Mouse (Mus musculus): Measurements from ENCODE around the gene Gm20503.
A peak's percentile ranks its signal among the peaks of the same experiment; 100 is the strongest.

Gene Gm20503

GRCm38 (mm10) chr4:59007016-59007415 is 4.0 kb downstream of the Gm20503 start:
- DNase-seq (ENCODE audit: low spot score in 2 of 2) = no peak

- no peak for DNase-seq (ENCODE audit: low spot score in 2 of 2)
Measured at GRCm38 (mm10) chr4:59007974-59008373, 5.0 kb downstream of the Gm20503 start.

DNA sequence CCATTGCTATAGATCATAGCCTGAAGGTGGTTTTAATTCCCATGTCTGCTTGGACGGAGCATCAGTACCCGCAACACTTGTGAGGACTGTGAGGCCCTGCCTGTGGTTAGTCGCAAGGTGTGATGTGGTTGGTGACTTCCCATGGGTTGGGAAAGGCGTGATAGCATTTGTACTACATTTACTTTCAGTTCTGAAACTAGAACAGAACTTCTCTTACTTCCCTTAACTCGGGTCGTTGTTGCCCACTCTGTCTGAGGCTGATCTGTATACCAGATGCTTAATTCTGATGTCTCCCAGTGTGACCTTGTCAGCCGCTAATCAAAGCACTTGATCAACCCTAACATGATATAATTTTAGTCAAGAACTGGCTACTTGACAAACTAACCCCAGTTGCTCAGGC is 6.2 kb downstream of the Gm20503 start:
- DNase-seq (ENCODE audit: low spot score in 2 of 2) = no peak

GRCm38 (mm10) chr4:59009696-59010095 is 6.7 kb downstream of the Gm20503 start:
- DNase-seq (ENCODE audit: low spot score in 2 of 2) = no peak

- DNase-seq (ENCODE audit: low spot score in 2 of 2) = no peak
Measured at GRCm38 (mm10) chr4:59011446-59011845, 8.4 kb downstream of the Gm20503 start.

- no peak for DNase-seq (ENCODE audit: low spot score in 2 of 2)
Measured at GRCm38 (mm10) chr4:59015181-59015580, 12.2 kb downstream of the Gm20503 start.

GRCm38 (mm10) chr4:59016922-59017321 is 13.9 kb downstream of the Gm20503 start:
- DNase-seq (ENCODE audit: low spot score in 2 of 2) = no peak

GRCm38 (mm10) chr4:59034325-59034917 is 31.4 kb downstream of the Gm20503 start:
- DNase-seq (ENCODE audit: low spot score in 2 of 2) = no peak

GRCm38 (mm10) chr4:59034918-59035785 is 32.1 kb downstream of the Gm20503 start, which contains the start of gene Gng10:
Gene Gng10 (plus strand): TSS chr4:59035088.
- peak; percentile 72 to 75 for DNase-seq (ENCODE audit: low spot score in 2 of 2)

GRCm38 (mm10) chr4:59035786-59036350 is 32.9 kb downstream of the Gm20503 start:
- DNase-seq (ENCODE audit: low spot score in 2 of 2) = peak in 1 of 2 experiments; percentile 20

GRCm38 (mm10) chr4:59036490-59037127 is 33.6 kb downstream of the Gm20503 start:
- peak; percentile 67 to 71 for DNase-seq (ENCODE audit: low spot score in 2 of 2)

DNA sequence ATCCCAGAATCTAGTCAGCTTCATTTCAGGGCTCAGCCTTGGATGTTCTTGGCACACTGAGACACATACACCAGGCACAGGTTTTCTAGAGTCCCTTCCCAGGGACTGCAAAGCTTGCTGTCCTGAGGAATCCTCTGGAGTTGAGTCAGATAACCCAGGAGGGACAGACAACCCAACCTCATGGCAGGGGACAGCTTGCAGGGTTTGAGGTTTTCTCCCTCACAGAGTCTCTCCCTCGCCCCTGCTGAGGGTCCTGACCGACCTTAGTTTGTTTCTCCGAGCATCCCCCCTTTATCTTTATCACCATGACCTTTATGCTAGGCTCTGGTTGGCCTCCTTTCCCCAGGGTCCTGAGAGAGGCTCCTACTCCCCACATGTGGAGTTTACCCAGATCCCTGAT is 34.5 kb downstream of the Gm20503 start:
- DNase-seq (ENCODE audit: low spot score in 2 of 2) = no peak

DNA sequence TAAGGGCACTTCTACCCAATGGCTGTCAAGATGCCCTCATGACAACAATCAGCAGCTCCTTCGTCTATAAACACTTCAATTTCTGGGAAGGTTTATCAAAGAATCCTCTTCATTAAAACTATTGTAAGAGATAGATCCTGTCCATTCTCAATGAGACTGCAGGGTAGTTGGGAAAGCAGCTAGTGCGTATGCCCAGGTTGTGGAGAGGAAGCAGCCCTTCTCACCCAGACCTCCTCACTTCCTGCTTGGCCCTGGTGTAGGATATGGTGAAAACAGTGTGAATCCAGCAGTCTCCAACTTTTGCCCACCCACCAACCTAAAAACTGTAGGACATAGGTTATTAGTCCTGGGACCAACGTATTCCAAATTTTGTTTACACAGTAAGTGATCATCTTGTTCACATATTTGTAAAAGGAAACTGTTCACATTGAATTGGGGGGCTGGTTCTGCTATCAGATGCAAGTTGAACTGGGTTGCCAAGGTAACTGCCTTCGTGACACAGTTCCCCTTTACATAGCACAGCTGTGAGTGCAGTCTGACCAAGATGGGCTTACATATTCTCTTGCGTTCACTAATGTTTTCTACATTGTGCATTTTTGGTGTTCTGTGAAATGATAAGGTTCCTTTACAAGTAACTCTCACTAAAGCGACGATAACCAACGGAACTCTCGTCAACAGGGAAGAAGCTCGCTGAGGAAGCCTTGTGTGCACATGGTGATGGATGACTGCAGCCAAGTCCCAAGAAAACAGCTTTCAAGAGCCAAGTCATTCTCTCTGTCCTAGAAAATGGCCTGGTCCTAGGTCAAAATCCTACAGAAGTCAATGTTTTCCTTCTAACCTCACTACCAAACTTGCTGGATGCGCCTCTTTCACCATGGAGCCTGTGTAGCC is 37.6 kb downstream of the Gm20503 start:
- DNase-seq (ENCODE audit: low spot score in 2 of 2) = no peak

GRCm38 (mm10) chr4:59043074-59043473 is 40.1 kb downstream of the Gm20503 start:
- DNase-seq (ENCODE audit: low spot score in 2 of 2) = no peak

DNA sequence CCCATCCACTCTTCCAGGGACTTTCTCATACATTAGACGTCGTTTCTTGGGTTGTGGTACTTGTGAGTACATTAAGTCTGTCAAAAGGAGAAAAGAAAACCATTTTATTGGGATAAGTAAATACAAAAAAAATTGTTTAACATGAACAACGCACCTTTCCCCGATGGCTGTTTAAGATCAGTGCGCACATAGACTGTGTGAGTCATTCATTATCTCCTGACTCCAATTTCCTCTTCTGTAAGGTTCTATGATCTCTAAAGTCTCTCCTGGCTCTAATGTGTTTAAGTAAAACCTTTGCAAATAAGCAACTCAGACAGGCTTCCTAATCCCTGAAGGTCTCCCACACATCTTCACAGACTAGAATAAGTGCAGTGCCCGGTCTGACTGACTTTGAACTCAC is 40.9 kb downstream of the Gm20503 start:
- DNase-seq (ENCODE audit: low spot score in 2 of 2) = no peak

GRCm38 (mm10) chr4:59047222-59047621 is 44.2 kb downstream of the Gm20503 start:
- no peak for DNase-seq (ENCODE audit: low spot score in 2 of 2)

GRCm38 (mm10) chr4:59051081-59051480 is 48.1 kb downstream of the Gm20503 start:
- DNase-seq (ENCODE audit: low spot score in 2 of 2) = no peak

DNA sequence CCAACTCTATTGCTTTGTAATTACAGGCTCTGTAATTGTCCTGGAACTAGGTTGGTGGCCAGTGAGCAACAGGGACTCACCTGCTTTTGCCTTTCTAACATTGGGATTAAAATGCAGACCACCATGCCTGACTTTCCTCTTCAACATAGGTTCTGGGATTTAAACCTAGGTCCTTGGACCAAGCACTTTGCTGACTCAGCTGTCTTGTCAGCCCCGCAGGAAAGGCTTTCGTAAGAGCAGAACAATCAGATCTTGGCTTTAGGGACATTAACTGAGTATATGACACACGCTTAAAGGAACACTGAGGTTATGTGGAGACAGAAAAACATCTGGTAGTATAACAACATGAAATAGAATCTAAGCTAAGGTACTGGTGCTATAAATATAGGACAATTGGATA is 54.9 kb downstream of the Gm20503 start:
- DNase-seq (ENCODE audit: low spot score in 2 of 2) = no peak

DNA sequence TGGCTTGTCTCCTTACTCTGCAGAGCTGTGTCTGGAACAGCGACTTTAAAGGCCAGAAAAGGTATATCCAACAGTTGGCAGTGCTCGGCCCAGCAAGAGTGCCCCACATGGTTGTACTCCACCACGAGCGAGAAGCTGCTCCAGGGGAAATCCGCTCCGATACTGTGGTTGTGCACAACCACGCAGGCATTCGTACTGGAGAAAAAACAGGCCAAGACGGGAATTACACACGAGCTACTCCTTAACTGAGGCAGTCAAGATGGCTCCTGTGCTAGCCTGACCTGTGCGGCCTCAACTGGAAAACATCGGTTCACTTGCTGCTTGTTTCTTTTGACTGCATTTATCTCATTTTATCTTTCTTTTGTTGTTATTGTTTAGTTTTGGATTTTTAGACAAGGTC is 59.5 kb downstream of the Gm20503 start:
- no peak for DNase-seq (ENCODE audit: low spot score in 2 of 2)

DNA sequence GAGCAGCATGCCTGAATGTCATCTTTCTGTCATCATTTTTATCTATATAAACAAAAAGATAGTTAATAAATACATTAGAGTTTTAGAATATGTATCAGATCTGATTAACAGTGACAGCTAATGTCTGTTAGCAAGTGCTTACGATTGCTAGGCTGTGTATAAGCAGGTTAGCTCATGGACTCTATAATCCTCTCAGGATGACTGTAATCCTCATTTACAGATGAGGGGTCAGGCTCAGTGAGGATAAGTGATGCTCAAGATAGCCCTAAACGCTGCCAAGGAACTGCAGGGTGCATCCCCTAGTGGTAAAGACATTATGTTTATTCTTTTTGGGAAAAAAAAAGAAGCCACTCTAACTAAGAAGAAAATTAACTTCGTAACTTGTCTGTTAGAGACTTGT is 66.3 kb downstream of the Gm20503 start:
- DNase-seq (ENCODE audit: low spot score in 2 of 2) = no peak

DNA sequence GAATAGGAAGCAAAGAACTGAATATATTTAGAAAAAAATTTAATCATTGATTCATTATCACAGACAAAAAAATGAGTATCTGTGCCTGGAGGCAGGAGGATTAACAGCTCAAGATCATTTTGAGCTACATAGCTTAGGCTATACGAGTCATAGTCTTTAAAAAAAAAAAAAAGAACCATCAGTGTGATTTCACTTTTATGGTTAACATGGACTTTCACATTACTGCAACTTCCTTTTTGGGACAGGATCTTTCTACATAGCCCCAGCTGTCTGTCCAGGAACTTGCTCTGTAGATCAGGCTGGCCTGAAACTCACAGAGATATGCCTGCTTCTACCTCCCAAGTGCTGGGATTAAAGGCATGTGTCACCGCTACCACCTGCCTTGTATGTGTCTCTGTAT is 80.4 kb downstream of the Gm20503 start:
- DNase-seq (ENCODE audit: low spot score in 2 of 2) = no peak

Data from frontal cortex, postnatal 36 days (tissue).